Mouse (Mus musculus) megakaryocyte, adult 5-6 weeks (primary cell): ENCODE data around the gene 1700011L22Rik. TPM values are rescaled to one million over a fixed set of nuclear protein-coding genes. Genes with fewer than 3 reads are reported as not detected.

ENCODE experiments used
- ATAC-seq: 2 replicates; pipeline ENCODE4 v1.8.0; 2016; ENCODE audit warnings: mild to moderate bottlenecking, inconsistent platforms; ENCODE audit not compliant: poor library complexity, severe bottlenecking
- total RNA-seq, 2 experiments: library from RNA; stranded (forward) in 1 of 2; stranded (reverse) in 1 of 2; fragments of 153-499, 151-499 nt in 1 of 2; fragments of 221-1000, 200-1000 nt in 1 of 2; gene quantifications; 2 replicates each; pipeline versions ENCODE4 v1.2.3 to v1.2.4; 2015 to 2017

1700011L22Rik gene
- total RNA-seq, 2 experiments from 2014 or later = not detected

DNA sequence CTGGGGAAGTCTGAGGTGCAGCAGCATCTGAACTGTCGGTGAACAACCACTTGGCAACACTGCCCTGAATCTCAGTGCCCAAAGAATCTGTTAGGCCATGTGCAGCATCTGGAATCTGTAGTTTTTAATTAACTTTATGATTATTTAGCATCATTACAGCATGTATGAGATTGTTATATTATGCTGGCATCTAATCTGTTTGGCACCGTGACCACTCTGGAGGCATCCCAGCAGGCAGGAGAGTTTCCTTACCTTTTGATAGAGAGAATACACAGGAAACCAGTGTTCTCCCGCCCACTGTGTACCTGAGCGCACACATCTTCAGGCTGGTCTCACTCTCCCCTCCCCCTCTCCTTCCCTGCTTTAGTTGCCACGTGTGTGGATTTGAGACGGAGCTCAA lies 68.7 kb downstream of the 1700011L22Rik start:
- ATAC-seq = no peak

DNA sequence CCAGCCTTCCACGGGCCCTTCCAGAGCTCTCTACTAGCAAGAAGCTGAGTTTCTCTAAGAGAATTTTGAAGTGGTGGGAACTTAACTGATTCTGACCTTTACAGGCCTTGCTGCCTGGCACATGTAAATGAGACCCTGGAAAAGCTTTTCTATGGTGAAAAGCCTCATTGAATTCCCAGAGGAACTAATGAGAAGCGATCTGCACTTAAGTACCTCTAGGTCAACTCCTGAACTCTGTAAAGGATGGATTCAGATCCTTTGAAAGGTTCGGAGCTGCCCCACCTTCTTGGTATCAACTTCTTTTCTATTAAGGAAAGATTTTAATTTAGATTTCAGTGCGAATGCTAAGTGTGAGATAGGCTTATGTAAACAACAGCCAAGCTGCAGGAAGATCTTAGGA lies 72.4 kb downstream of the 1700011L22Rik start:
- ATAC-seq = no peak

DNA sequence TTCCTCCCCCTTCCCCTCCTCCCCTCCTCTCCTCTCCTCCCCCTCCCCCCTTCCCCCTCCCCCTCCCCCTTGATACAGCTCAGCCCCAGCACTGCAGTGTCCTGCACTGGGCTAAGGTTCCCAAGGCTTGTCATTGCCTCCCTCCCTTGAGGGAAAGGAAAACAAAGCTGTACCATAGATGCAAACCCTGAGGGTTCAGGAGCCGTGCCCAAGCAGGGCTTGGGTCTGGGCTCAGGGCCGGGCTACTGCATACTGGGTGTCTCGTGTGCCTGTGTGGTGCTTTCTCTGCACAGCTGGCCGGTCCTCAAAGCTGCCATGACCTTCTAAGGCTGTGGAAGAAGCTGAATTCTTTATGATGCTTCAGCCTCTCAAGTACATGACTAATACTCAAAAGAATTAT lies 74.8 kb downstream of the 1700011L22Rik start:
- no peak for ATAC-seq

DNA sequence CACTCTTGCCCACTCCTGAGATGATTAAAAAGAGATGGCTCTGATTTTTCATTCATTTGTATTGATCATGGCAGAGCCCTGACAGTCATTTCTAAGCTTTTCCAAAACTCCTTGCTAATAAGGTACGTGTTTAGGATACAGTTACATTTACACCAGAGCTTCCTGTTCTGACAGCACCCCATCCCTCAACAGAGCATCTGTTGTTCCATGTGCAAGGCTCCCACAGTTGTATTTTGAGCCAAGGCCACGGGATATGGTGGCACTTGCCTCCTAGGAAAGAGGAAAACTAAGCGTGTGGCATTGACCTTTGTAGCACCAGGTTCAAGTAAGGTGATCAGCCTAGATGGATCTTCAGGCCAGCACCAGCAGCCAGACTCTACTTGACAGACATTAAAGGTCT lies 83.1 kb downstream of the 1700011L22Rik start:
- no peak for ATAC-seq

DNA sequence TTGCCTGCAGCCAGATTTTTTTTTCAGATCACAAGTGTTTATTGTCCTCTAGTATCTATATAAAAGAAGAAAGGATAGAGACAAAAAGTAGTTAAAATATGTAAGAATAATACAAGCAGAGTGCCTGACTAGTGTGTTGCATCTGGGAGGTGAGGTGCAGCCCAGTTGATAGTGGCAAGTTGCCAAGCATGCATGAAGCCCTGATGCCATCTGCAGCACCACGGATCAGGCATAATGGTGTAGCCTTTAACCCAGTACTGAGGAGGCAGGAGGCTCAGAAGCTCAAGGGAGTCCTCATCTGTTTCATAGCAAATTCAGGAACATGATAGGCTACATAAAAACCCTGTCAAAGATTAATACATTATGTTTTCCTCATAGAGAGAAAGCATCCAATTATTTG lies 84.0 kb downstream of the 1700011L22Rik start:
- ATAC-seq = no peak

DNA sequence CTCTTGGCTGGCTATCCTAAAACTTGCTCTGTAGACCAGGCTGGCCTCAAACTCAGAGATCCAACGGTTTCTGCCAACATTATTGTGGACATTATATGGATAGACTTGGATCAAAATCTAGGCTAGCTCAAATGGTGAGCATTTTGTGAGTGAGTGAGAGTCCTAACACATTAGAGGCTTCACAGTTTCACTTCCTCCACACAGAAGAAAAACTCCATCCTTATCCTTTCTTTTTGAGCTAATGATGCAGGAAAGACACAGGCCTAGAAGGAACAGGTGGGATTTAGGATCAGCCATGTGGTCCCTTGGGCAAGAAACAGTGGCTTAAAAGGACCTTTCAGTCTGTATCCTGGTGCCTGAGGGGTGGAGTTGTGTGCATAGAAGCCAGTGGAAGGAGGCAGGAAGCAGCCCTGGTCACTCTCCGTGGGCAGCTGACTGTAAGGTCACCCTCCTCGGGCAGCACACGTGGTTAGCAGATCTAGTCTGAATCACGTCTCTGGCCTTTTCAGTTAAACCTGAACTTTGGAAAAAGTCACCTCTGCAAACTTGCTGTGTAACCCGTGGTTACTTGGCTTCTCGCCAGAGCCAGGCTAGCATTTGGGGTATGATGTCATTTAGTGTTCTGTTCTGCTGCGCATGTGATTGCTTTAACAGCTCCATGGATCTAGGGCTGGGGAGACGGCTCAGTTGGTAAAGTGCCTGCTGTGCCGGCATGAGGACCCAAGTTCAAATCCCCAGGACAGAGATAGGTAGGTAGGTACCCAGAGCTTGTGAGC lies 85.6 kb downstream of the 1700011L22Rik start:
- peak; percentile 45 for ATAC-seq

DNA sequence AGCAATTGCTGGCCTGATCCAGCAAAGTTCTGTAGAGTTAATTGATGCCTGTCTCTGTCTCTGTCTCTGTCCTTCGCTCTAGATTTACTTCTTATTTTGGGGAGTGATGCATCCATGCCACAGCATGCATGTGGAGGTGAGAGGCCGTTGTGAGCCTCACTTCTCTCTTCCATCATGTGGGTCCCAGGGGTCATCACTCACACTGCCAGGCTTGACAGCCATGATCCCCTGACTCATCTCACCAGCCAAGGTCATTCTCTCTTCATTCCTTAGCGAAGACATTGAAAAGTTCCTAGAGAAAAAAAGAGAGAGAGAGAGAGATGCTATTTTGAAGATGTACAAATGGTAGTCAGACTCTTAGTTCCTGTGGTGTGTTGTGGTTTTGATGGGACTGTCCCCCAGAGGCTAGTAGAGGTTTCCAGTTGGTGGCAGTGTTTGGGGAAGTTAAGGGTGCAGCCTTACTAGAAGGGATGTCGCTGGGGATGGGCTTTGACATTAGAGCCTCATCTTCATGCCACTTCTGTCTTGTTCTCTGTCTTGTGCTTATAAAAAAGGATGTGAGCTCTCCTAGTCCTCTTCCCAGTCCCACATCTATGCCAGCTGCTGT lies 87.1 kb downstream of the 1700011L22Rik start:
- ATAC-seq = peak; percentile 87

Other genes starting within 250 kb of the 1700011L22Rik start
- gene Zfp827, start 220.1 kb downstream of the 1700011L22Rik start, total RNA-seq (2015) = 0.16 and 0.91 TPM in 2 replicates
- 0.16 and 0.29 TPM in 2 replicates for gene Zfp827, start 220.1 kb downstream of the 1700011L22Rik start, total RNA-seq (2017)
- gene Mmaa, start 46.4 kb upstream of the 1700011L22Rik start, total RNA-seq (2015) = 3.8 and 4.1 TPM in 2 replicates
- 1.9 and 5.8 TPM in 2 replicates for gene Mmaa, start 46.4 kb upstream of the 1700011L22Rik start, total RNA-seq (2017)
- gene Smad1, start 150.9 kb upstream of the 1700011L22Rik start, total RNA-seq (2015) = 14.3 and 17.1 TPM in 2 replicates
- gene Smad1, start 150.9 kb upstream of the 1700011L22Rik start, total RNA-seq (2017) = 14.1 and 21.6 TPM in 2 replicates